Mouse (Mus musculus): ENCODE measurements around the gene Kmt5b.

Kmt5b gene

GRCm38 (mm10) chr19:3844836-3845235, 77.6 kb downstream of the Kmt5b start:
- DNase-seq, result no peak

- no peak for DNase-seq
These were observed 78.1 kb downstream of the Kmt5b start for GRCm38 (mm10) chr19:3845339-3845738.

- DNase-seq, result no peak
These were observed 78.7 kb downstream of the Kmt5b start for GRCm38 (mm10) chr19:3845803-3846406.

- no peak for DNase-seq
These were observed 79.7 kb downstream of the Kmt5b start for GRCm38 (mm10) chr19:3846676-3847604.

DNA sequence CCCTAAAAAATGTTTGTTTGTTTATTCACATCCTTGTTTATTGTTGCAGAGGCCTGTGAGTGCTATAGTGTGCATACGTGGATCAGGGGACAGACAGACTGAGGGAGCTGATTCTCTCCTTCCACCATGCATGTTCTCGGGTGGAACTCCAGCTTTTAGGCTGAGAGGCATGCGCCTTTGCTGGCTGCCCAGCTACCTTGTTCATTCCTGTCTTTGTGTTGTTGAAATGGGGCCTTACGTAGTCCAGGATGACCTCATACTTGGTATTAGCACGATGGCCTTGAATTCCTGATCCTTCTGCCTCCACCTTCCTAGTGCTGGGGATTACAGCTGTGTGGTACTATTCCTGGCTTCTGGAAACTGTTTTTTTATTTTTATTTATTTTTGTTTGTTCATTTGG, 80.5 kb downstream of the Kmt5b start:
- DNase-seq, result no peak

GRCm38 (mm10) chr19:3848207-3848808, 81.1 kb downstream of the Kmt5b start:
- no peak for DNase-seq

DNA sequence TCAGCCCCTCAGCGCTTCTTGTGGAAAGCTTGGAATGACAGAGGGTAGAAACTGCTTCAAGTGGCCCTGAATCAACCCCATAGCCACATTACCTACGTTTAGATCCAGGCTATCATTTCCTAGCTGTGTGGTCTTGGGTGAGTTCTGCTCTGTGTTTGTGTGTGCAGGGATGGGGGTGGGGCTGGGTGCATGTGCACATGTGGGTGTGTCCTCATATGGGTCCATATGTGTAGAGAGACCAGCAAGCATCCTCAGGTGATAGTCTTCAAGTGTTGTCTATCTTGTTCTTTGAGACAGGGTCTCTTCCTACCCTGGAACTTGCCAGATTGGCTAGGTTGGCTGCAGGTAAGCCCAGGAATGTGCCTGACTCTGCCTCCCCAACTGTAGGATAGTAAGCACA, 82.0 kb downstream of the Kmt5b start:
- no peak for DNase-seq

- DNase-seq, result no peak
These were observed 82.9 kb downstream of the Kmt5b start for GRCm38 (mm10) chr19:3850076-3850475.

GRCm38 (mm10) chr19:3850847-3851469, 83.7 kb downstream of the Kmt5b start:
- peak; percentile 45 for DNase-seq

DNA sequence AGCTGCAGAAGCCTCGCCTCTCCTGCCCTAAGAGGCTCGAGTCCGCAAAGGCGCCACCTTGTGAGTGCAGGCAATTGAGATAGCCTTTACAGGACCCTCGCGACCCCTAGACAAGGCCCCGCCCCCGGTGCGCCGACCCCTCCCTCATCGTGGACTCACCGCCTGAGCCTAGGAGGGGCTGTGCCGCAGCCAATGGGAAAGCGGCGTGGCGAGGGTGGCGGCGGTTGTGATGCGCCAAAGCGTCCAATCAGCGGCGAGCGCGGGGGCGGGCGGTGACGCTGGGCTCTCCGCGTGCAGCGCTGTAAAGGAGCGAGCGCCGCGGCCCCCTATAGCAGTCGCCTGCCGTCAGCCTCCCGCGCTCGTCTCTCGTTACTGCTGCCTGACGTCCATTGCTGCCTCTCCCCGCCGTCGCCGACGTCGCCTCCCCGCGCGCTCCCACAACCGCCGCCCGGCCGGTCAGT, 84.3 kb downstream of the Kmt5b start, which contains the start of gene Chka:
Chka (plus strand) TSS at position 272 of the 461 bp plus-strand sequence.
- DNase-seq, result peak; percentile 99

DNA sequence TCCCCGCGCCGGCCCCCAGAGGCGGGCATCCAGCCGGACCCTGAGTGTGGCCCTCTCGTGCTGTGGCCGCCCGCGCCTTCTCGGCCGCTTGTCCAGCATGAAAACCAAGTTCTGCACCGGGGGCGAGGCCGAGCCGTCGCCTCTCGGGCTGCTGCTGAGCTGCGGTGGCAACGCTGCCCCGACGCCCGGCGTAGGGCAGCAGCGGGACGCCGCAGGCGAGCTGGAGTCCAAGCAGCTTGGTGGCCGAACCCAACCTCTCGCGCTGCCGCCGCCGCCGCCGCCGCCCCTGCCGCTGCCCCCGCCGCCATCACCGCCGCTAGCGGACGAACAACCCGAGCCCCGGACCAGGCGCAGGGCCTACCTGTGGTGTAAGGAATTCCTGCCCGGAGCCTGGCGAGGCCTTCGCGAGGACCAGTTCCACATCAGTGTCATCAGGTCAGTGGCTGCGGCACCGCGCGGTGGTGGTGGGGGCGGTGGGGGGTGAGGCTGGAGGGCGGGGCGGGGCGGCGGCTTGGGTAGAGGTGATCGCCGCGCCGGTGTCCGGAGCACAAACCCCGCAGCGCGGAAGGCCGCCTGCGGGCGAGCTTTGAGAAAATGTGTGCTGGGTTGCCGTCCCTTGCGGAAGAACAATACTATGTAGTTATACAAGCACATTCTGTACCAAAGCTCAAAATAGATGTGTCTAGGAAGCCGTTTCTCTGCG, 84.9 kb downstream of the Kmt5b start:
- DNase-seq, result peak; percentile 73

DNA sequence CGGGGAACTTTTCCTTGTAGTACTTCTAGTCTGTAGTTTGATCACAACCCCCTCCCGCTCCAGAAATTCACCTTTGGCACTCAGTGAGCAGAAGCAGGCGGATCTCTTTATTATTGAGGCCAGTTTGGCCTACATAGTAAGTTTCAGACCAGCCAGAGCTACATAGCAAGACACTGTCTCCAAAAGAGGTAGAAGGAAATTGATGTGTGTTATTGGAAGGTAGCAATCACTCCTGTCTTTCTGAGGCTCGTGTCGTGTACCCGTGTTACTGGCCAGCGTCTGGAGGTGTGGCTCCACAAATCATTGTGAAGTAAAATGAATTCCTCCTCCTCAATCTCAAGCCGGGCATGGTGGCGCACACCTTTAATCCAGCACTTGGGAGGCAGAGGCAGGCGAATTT, 85.9 kb downstream of the Kmt5b start:
- no peak for DNase-seq

GRCm38 (mm10) chr19:3853891-3854290, 86.7 kb downstream of the Kmt5b start:
- no peak for DNase-seq

GRCm38 (mm10) chr19:3855091-3855490, 87.9 kb downstream of the Kmt5b start:
- no peak for DNase-seq

GRCm38 (mm10) chr19:3855601-3856000, 88.4 kb downstream of the Kmt5b start:
- peak; percentile 44 for DNase-seq

- no peak for DNase-seq
These were observed 90.0 kb downstream of the Kmt5b start for GRCm38 (mm10) chr19:3857220-3857619.

DNA sequence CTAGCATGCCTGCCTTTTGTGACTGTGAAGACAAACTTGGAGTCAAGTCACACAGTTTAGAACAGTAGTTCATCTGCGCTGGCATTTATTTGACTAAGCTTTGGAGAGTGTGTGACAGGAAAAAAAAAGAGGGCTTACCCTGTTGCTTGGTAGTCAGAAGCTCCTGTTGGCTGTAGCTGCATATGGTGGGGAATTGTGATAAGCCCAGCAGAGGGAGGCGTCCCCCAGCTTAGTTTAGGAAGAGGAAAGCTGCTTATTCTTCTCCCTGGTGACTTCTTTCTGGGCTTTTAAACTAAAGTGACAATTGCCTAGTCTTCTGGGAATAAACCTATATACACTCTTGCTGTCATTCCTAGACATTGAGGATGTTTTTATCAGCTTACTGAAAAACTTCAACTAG, 95.5 kb downstream of the Kmt5b start:
- DNase-seq, result no peak

DNA sequence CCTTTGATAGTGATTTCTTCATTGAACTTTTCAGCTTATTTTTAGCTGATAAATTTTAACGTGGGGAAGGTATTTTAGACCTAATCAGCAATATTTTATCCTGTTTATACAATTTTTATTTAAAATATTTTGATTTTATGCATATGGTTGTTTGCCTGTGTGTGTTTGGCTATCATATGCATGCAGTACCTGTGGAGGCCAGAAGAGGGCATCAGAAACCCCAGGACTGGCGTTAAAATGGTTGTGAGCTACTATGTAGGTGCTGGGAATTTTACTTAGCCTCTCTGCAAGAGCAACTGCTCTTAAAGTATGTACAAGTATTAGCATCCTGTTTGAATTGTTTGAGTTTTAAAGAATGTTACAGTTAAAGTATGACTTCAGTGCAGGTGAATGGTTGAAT, 97.7 kb downstream of the Kmt5b start:
- DNase-seq, result no peak

Measured in embryo, embryonic 11 days (tissue).